Mouse (Mus musculus): ENCODE data around the gene Mrps18b.

DNA sequence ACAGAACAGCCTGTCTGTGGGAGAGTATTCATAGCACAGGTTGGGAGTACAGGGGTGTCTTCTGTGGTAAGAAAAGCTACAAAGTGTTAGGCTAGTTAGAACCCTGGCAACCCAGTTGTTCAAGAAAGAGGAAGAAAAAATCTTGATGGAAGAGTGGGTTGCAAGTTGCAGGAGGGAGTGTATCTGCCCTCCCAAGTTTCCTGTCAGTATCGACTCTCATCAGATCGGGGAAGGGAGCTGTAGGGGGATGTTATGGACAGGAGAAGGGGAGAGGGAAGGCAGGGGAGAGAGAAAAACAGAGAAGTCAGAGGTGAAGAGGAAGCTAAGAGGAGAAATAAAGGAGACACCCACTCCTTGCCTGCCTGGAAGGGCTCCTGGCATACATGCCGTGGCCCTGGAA is 15.6 kb downstream of the Mrps18b start:
- TF ChIP-seq CTCF (IDR thresholded peaks at IDR 0.05; ENCODE audit: low read depth) = no peak
- no peak for TF ChIP-seq EP300 (optimal IDR thresholded peaks at IDR 0.05)

Data from stomach, postnatal 0 days (tissue).